Mouse (Mus musculus): Measurements from ENCODE around the gene Wnt10b. TPM values are rescaled to one million over a fixed set of nuclear protein-coding genes. Genes with fewer than 3 reads are reported as not detected.

Gene Wnt10b
- polyA plus RNA-seq, 1 experiment from 2014 or later: not detected

DNA sequence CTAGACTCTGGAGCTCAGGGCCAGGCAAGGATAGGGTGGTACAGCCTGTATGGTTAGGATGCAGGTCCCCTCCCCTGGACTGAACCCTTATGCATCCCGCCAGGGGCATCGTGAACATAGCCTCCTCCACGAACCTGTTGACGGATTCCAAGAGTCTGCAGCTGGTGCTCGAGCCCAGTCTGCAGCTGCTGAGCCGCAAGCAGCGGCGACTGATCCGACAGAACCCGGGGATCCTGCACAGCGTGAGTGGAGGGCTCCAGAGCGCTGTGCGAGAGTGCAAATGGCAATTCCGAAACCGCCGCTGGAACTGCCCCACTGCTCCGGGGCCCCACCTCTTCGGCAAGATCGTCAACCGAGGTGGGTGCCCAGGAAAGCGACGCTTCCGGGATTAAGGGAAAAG is 12.8 kb upstream of the Wnt10b start:
- Histone ChIP-seq H3K9ac (no peak overlapping the region), H3K27me3 (ENCODE audit: insufficient read depth, low read length) (peaks cover 88% of the 10 kb centered on the region), H3K4me2 (peak overlapping the region; percentile 43; the same call in 1 of the 2 replicates), H3K9me3 (ENCODE audit: low read depth, low read length) (no peaks in the 10 kb centered on the region), H3K27ac (ENCODE audit: low read depth) (no peak overlapping the region), H3K4me1 (ENCODE audit: insufficient read depth) (no peaks in the 10 kb centered on the region), H3K4me3 (ENCODE audit: low read depth, low read length) (peak overlapping the region; percentile 22), H3K36me3 (ENCODE audit: insufficient read depth) (no peaks in the 10 kb centered on the region)
- DNase-seq (no peak), ATAC-seq (ENCODE audit: insufficient read depth) (no peak)
- WGBS: under 1% methylated on average over 23 of the region's 23 CpGs
- TF ChIP-seq CTCF (IDR thresholded peaks at IDR 0.05; ENCODE audit: low read depth): no peak

GRCm38 (mm10) chr15:98789661-98790535 is 11.9 kb upstream of the Wnt10b start, which contains the start of gene Wnt1:
Gene Wnt1, plus strand, starts transcription at chr15:98789857.
- peaks cover 84% of the 10 kb centered on the region for H3K27me3 ChIP-seq (ENCODE audit: insufficient read depth, low read length)
- peak; percentile 40; the same call in 1 of the 2 replicates for ATAC-seq (ENCODE audit: insufficient read depth)
- no peaks in the 10 kb centered on the region for H3K9me3 ChIP-seq (ENCODE audit: low read depth, low read length)
- peak within 1 kb of the TSS; percentile 31; the same call in 1 of the 2 replicates for H3K4me2 ChIP-seq
- TF ChIP-seq CTCF (IDR thresholded peaks at IDR 0.05; ENCODE audit: low read depth): peak; percentile 75
- no peaks in the 10 kb centered on the region for H3K4me1 ChIP-seq (ENCODE audit: insufficient read depth)
- peak within 1 kb of the TSS; percentile 22 for H3K4me3 ChIP-seq (ENCODE audit: low read depth, low read length)
- DNase-seq: peak; percentile 69
- 4% methylated on average over 51 of the region's 51 CpGs for WGBS
- no peaks in the 10 kb centered on the region for H3K36me3 ChIP-seq (ENCODE audit: insufficient read depth)
- H3K9ac ChIP-seq: no peak within 1 kb of the TSS
- H3K27ac ChIP-seq (ENCODE audit: low read depth): no peak within 1 kb of the TSS

- no peak overlapping the region for H3K4me3 ChIP-seq (ENCODE audit: low read depth, low read length)
- H3K4me2 ChIP-seq: no peak overlapping the region; the same call in 1 of the 2 replicates
- H3K27ac ChIP-seq (ENCODE audit: low read depth): no peak overlapping the region
- ATAC-seq (ENCODE audit: insufficient read depth) (no peak), DNase-seq (no peak)
- TF ChIP-seq CTCF (IDR thresholded peaks at IDR 0.05; ENCODE audit: low read depth): no peak
- no peak overlapping the region for H3K9ac ChIP-seq
- WGBS: 11% methylated on average over 24 of the region's 24 CpGs
- H3K36me3 ChIP-seq (ENCODE audit: insufficient read depth): no peaks in the 10 kb centered on the region
- no peaks in the 10 kb centered on the region for H3K4me1 ChIP-seq (ENCODE audit: insufficient read depth)
- H3K27me3 ChIP-seq (ENCODE audit: insufficient read depth, low read length): peaks cover 76% of the 10 kb centered on the region
- no peaks in the 10 kb centered on the region for H3K9me3 ChIP-seq (ENCODE audit: low read depth, low read length)
Measured at GRCm38 (mm10) chr15:98788972-98789660, 11.2 kb upstream of the Wnt10b start.

GRCm38 (mm10) chr15:98787930-98788329 is 10.0 kb upstream of the Wnt10b start:
- peak; percentile 72 for TF ChIP-seq CTCF (IDR thresholded peaks at IDR 0.05; ENCODE audit: low read depth)
- H3K4me3 ChIP-seq (ENCODE audit: low read depth, low read length): no peak overlapping the region
- no peaks in the 10 kb centered on the region for H3K4me1 ChIP-seq (ENCODE audit: insufficient read depth)
- H3K36me3 ChIP-seq (ENCODE audit: insufficient read depth): no peaks in the 10 kb centered on the region
- no peak overlapping the region for H3K4me2 ChIP-seq
- no peak for ATAC-seq (ENCODE audit: insufficient read depth)
- H3K27ac ChIP-seq (ENCODE audit: low read depth): no peak overlapping the region
- 29% methylated on average over 4 of the region's 4 CpGs for WGBS
- peaks cover 64% of the 10 kb centered on the region for H3K27me3 ChIP-seq (ENCODE audit: insufficient read depth, low read length)
- DNase-seq: peak; percentile 54
- no peaks in the 10 kb centered on the region for H3K9me3 ChIP-seq (ENCODE audit: low read depth, low read length)
- H3K9ac ChIP-seq: no peak overlapping the region

- H3K4me2 ChIP-seq: no peak overlapping the region
- peaks cover 54% of the 10 kb centered on the region for H3K27me3 ChIP-seq (ENCODE audit: insufficient read depth, low read length)
- no peak overlapping the region for H3K9ac ChIP-seq
- ATAC-seq (ENCODE audit: insufficient read depth) (no peak), DNase-seq (peak; percentile 70)
- TF ChIP-seq CTCF (IDR thresholded peaks at IDR 0.05; ENCODE audit: low read depth): peak; percentile 74
- H3K27ac ChIP-seq (ENCODE audit: low read depth): no peak overlapping the region
- H3K9me3 ChIP-seq (ENCODE audit: low read depth, low read length): no peaks in the 10 kb centered on the region
- WGBS: 32% methylated on average over 7 of the region's 7 CpGs
- no peaks in the 10 kb centered on the region for H3K36me3 ChIP-seq (ENCODE audit: insufficient read depth)
- no peak overlapping the region for H3K4me3 ChIP-seq (ENCODE audit: low read depth, low read length)
- H3K4me1 ChIP-seq (ENCODE audit: insufficient read depth): no peaks in the 10 kb centered on the region
Measured at GRCm38 (mm10) chr15:98785744-98786143, 7.8 kb upstream of the Wnt10b start.

DNA sequence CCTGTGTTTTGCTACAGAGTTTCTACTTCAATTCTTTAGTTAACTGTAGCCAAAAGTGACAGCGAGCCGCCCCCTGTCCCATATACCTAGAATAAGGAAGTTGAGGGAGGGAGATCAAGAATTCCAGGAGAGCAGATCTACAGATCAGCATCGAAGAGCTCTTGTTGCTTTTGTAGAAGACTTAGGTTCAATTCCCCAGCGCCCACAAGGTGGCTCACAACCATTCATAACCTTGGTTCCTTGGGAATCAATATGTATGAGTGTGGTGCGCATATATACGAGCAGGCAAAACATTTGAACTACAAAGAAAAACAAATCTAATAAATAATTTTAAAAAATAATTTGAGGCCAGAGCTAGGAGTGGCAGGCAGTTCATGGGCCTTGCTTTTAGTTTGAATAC is 3.2 kb upstream of the Wnt10b start:
- no peaks in the 10 kb centered on the region for H3K9me3 ChIP-seq (ENCODE audit: low read depth, low read length)
- no peak overlapping the region for H3K4me3 ChIP-seq (ENCODE audit: low read depth, low read length)
- 28% methylated on average over 6 of the region's 6 CpGs for WGBS
- no peak overlapping the region for H3K27ac ChIP-seq (ENCODE audit: low read depth)
- H3K4me1 ChIP-seq (ENCODE audit: insufficient read depth): no peaks in the 10 kb centered on the region
- ATAC-seq (ENCODE audit: insufficient read depth): no peak
- no peak for TF ChIP-seq CTCF (IDR thresholded peaks at IDR 0.05; ENCODE audit: low read depth)
- H3K9ac ChIP-seq: no peak overlapping the region
- no peaks in the 10 kb centered on the region for H3K36me3 ChIP-seq (ENCODE audit: insufficient read depth)
- H3K27me3 ChIP-seq (ENCODE audit: insufficient read depth, low read length): peaks cover 64% of the 10 kb centered on the region
- DNase-seq: no peak
- no peak overlapping the region for H3K4me2 ChIP-seq

DNA sequence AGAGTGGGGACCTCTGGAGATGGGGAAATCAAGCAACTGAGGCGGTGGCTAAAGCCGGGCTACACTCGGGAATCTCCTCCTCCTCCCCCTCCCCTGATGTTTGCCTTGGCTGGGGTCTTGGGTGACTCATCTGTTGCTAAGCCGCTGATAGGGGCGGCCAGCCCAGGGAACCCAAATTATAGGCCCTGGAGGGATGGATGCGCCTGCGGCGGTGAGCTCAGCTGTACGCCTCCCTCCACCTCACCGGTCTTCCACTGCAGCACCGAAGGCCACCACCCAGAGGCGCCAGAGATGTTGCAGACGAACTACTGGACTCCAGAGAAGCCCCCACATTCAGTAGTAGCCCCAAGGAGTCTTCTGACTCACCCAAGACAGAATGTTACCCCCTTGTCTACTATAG is 2.6 kb upstream of the Wnt10b start:
- H3K9me3 ChIP-seq (ENCODE audit: low read depth, low read length): no peaks in the 10 kb centered on the region
- no peaks in the 10 kb centered on the region for H3K4me1 ChIP-seq (ENCODE audit: insufficient read depth)
- H3K4me2 ChIP-seq: no peak overlapping the region
- no peak overlapping the region for H3K4me3 ChIP-seq (ENCODE audit: low read depth, low read length)
- no peak for ATAC-seq (ENCODE audit: insufficient read depth)
- WGBS: 3% methylated on average over 13 of the region's 13 CpGs
- TF ChIP-seq CTCF (IDR thresholded peaks at IDR 0.05; ENCODE audit: low read depth): no peak
- H3K36me3 ChIP-seq (ENCODE audit: insufficient read depth): no peaks in the 10 kb centered on the region
- peaks cover 67% of the 10 kb centered on the region for H3K27me3 ChIP-seq (ENCODE audit: insufficient read depth, low read length)
- no peak overlapping the region for H3K27ac ChIP-seq (ENCODE audit: low read depth)
- no peak overlapping the region for H3K9ac ChIP-seq
- no peak for DNase-seq
